In genomic region chr6:99971376-99971775, GRCm38 (mm10) we compare ENCODE assay signal across 8 mouse cellular contexts.
DNase-seq lines count a peak whose midpoint lies in the region; ATAC-seq and TF ChIP-seq lines count a peak whose summit lies in the region.

No protein-coding gene starts in this region.

- DNase-seq in heart, adult 11 months = peak; percentile 98
- DNase-seq in cerebellum, adult 2 months = peak; percentile 83 to 91
- DNase-seq in gastrocnemius, postnatal 36 days = peak; percentile 39 to 54
- peak; percentile 68 to 83 for DNase-seq in layer of hippocampus, postnatal 14 days (ENCODE audit: low spot score in 2 of 2)
- peak; percentile 21 to 22 for DNase-seq in right cerebral cortex, postnatal 36 days (ENCODE audit: low spot score in 2 of 2)
- DNase-seq in thymus, postnatal 10 days (ENCODE audit: low spot score in 2 of 2) = no peak
- no peak for DNase-seq in urinary bladder, adult 2 months (ENCODE audit: low spot score)

- TF ChIP-seq CTCF in cerebellum, adult 2 months (IDR thresholded peaks at IDR 0.05; ENCODE audit: borderline replicate concordance, insufficient read depth, low read depth, low read length) = 0 out of 2 replicates have a peak, but pooled peaks have one; percentile 12

- no peaks in the 10 kb centered on the region for H3K9me3 ChIP-seq in heart, embryonic 11.5 days (replicated peaks; ENCODE audit: control insufficient read depth, low read length)

- no peak for TF ChIP-seq POLR2A in cerebellum, adult 2 months (IDR thresholded peaks at IDR 0.05; ENCODE audit: borderline replicate concordance, insufficient read depth, low read length)

- no peak overlapping the region for H3K9ac ChIP-seq in heart, embryonic 11.5 days (ENCODE audit: low read depth, low read length)

- H3K4me2 ChIP-seq in heart, embryonic 11.5 days = no peak overlapping the region

- no peaks in the 10 kb centered on the region for H3K36me3 ChIP-seq in heart, embryonic 11.5 days (ENCODE audit: control insufficient read depth, insufficient read depth, low read length)

- H3K4me3 ChIP-seq in heart, embryonic 11.5 days (ENCODE audit: low read depth, low read length) = no peak overlapping the region
- no peak overlapping the region for H3K4me3 ChIP-seq in cerebellum, adult 2 months (replicated peaks; ENCODE audit: insufficient read depth, low read depth, low read length)

- 34% methylated on average over 9 of the region's 9 CpGs for WGBS in heart, embryonic 11.5 days (ENCODE audit: insufficient replicate concordance)
- WGBS in cerebellum, adult 2 months = 2% methylated on average over 9 of the region's 9 CpGs

- ATAC-seq in heart, embryonic 11.5 days (replicated peaks; ENCODE audit: insufficient number of reproducible peaks, low FRiP score, low TSS enrichment) = no peak

- peaks cover 4% of the 10 kb centered on the region; the same call in 1 of the 2 replicates for H3K4me1 ChIP-seq in heart, embryonic 11.5 days (ENCODE audit: control insufficient read depth, insufficient read depth, low read length)
- H3K4me1 ChIP-seq in cerebellum, adult 2 months (ENCODE audit: control insufficient read depth, insufficient read depth, low read length) = peaks cover 50% of the 10 kb centered on the region

- H3K27ac ChIP-seq in heart, embryonic 11.5 days (ENCODE audit: low read depth, low read length) = no peak overlapping the region
- no peak overlapping the region for H3K27ac ChIP-seq in cerebellum, adult 2 months (ENCODE audit: insufficient read depth, low read length)

- peaks cover 45% of the 10 kb centered on the region for H3K27me3 ChIP-seq in heart, embryonic 11.5 days (ENCODE audit: control insufficient read depth, insufficient read depth, low read length)
- H3K27me3 ChIP-seq in cerebellum, adult 2 months (ENCODE audit: control insufficient read depth, insufficient read depth, low read length) = no peaks in the 10 kb centered on the region

- intact Hi-C loops in gastrocnemius, postnatal 36 days (cut with DNase I) = loop anchor here (5.0 kb wide), 1 partner anchor 156 kb away; no protein-coding TSS in a partner anchor

Comparison
In these comparisons a context has a peak if more than half of its experiments do, and no peak if none do; other contexts are left out.
1. DNase-seq: peak in heart, adult 11 months (single experiment), cerebellum, adult 2 months (2 of 2), gastrocnemius, postnatal 36 days (2 of 2), layer of hippocampus, postnatal 14 days (2 of 2) and right cerebral cortex, postnatal 36 days (2 of 2); none in thymus, postnatal 10 days (0 of 2) and urinary bladder, adult 2 months (single experiment).